27 mouse cellular contexts compared by ENCODE assay signal in the genomic region with DNA sequence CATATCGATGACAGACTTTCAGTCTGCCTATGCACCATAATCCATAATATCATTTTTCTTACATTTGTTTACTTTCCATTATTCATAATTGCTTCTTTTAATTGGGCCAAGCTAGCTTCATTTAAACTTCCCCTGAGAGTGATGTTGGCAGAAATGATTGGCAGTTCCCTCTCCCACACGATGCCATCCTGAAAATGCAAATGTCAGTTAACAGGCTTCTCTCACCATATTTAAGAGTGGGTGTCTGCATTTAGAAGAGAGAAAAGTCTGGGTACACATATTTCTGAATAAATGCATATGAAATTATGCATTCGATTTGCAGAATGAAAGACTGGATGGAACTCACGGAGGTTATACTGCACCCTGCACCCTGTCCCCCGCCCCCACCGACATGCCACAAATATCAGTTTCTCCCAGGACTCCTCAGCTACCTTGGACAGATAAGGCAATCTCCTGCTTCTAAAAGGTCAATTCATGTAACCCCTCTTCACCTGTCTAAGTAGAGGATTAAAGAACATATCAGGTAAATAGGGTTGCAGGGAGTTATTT.
DNase-seq lines count a peak whose midpoint lies in the region; ATAC-seq lines count a peak whose summit lies in the region.
"Had no signal": no experiment of that assay in that cellular context is flagged by ENCODE, and none has a peak within 500 bp of the region (broad histone marks: within the 10 kb centered on the region; RNA-seq: fewer than 3 reads in every experiment).

No protein-coding gene starts in this region.

- ATAC-seq in hindbrain, embryonic 16.5 days: peak; percentile 45; the same call in 1 of the 2 replicates
- no peak for ATAC-seq in hindbrain, embryonic 11.5 days (ENCODE audit: low FRiP score)
- no peak for ATAC-seq in midbrain, embryonic 11.5 days (ENCODE audit: low FRiP score)
- peak; percentile 90 for ATAC-seq in forebrain, embryonic 16.5 days
- peak; percentile 71; the same call in 1 of the 2 replicates for ATAC-seq in midbrain, embryonic 16.5 days

- no peak overlapping the region for H3K4me3 ChIP-seq in hindbrain, embryonic 16.5 days (ENCODE audit: low read length)
- H3K4me3 ChIP-seq in hindbrain, embryonic 11.5 days (ENCODE audit: low read depth, low read length): no peak overlapping the region
- no peak overlapping the region for H3K4me3 ChIP-seq in midbrain, embryonic 11.5 days (ENCODE audit: low read depth, low read length)
- H3K4me3 ChIP-seq in midbrain, embryonic 10.5 days: no peak overlapping the region
- H3K4me3 ChIP-seq in forebrain, embryonic 16.5 days (replicated peaks; ENCODE audit: low read length): no peak overlapping the region
- no peak overlapping the region for H3K4me3 ChIP-seq in midbrain, embryonic 16.5 days (ENCODE audit: low read depth, low read length)
- H3K4me3 ChIP-seq: hindbrain, embryonic 13.5 days; kidney, embryonic 15.5 days; limb, embryonic 12.5 days; lung, embryonic 15.5 days; midbrain, embryonic 12.5 days; myocyte; neural tube, embryonic 12.5 days had no signal

- H3K9me3 ChIP-seq in hindbrain, embryonic 16.5 days (ENCODE audit: control insufficient read depth, low read length): no peaks in the 10 kb centered on the region
- no peaks in the 10 kb centered on the region for H3K9me3 ChIP-seq in hindbrain, embryonic 11.5 days (ENCODE audit: control insufficient read depth, low read length)
- no peaks in the 10 kb centered on the region for H3K9me3 ChIP-seq in midbrain, embryonic 11.5 days (ENCODE audit: control insufficient read depth, low read length)
- H3K9me3 ChIP-seq in midbrain, embryonic 10.5 days (replicated peaks): no peaks in the 10 kb centered on the region
- no peaks in the 10 kb centered on the region for H3K9me3 ChIP-seq in forebrain, embryonic 16.5 days (ENCODE audit: control insufficient read depth, low read length)
- H3K9me3 ChIP-seq in midbrain, embryonic 16.5 days (replicated peaks; ENCODE audit: control insufficient read depth, low read length, poor library complexity, severe bottlenecking): no peaks in the 10 kb centered on the region
- H3K9me3 ChIP-seq: hindbrain, embryonic 13.5 days; kidney, embryonic 15.5 days; limb, embryonic 12.5 days; lung, embryonic 15.5 days; midbrain, embryonic 12.5 days; neural tube, embryonic 12.5 days had no signal

- no peak overlapping the region for H3K27ac ChIP-seq in hindbrain, embryonic 16.5 days (ENCODE audit: low read depth, low read length)
- no peak overlapping the region for H3K27ac ChIP-seq in hindbrain, embryonic 11.5 days (ENCODE audit: low read depth, low read length)
- H3K27ac ChIP-seq in midbrain, embryonic 11.5 days (ENCODE audit: low read depth, low read length): no peak overlapping the region
- no peak overlapping the region for H3K27ac ChIP-seq in midbrain, embryonic 10.5 days (replicated peaks)
- H3K27ac ChIP-seq in forebrain, embryonic 16.5 days (ENCODE audit: low read length): 0 out of 2 replicates have a peak overlapping the region, but pooled peaks have one; percentile 27
- H3K27ac ChIP-seq in midbrain, embryonic 16.5 days (ENCODE audit: low read length): no peak overlapping the region
- H3K27ac ChIP-seq: hindbrain, embryonic 13.5 days; kidney, embryonic 15.5 days; limb, embryonic 12.5 days; lung, embryonic 15.5 days; midbrain, embryonic 12.5 days; neural tube, embryonic 12.5 days had no signal

- H3K9ac ChIP-seq in hindbrain, embryonic 16.5 days (ENCODE audit: low read depth, low read length): no peak overlapping the region
- no peak overlapping the region for H3K9ac ChIP-seq in hindbrain, embryonic 11.5 days (ENCODE audit: low read depth, low read length)
- no peak overlapping the region for H3K9ac ChIP-seq in midbrain, embryonic 11.5 days (ENCODE audit: low read length)
- H3K9ac ChIP-seq in forebrain, embryonic 16.5 days (replicated peaks; ENCODE audit: low read depth, low read length): no peak overlapping the region
- no peak overlapping the region for H3K9ac ChIP-seq in midbrain, embryonic 16.5 days (ENCODE audit: low read depth, low read length)
- H3K9ac ChIP-seq: hindbrain, embryonic 13.5 days; kidney, embryonic 15.5 days; limb, embryonic 12.5 days; lung, embryonic 15.5 days; midbrain, embryonic 12.5 days; neural tube, embryonic 12.5 days had no signal

- H3K36me3 ChIP-seq in hindbrain, embryonic 16.5 days (ENCODE audit: control insufficient read depth, insufficient read depth, low read length): no peaks in the 10 kb centered on the region
- H3K36me3 ChIP-seq in hindbrain, embryonic 11.5 days (ENCODE audit: control insufficient read depth, insufficient read depth, low read length): no peaks in the 10 kb centered on the region
- H3K36me3 ChIP-seq in midbrain, embryonic 11.5 days (ENCODE audit: control insufficient read depth, insufficient read depth, low read length): no peaks in the 10 kb centered on the region
- H3K36me3 ChIP-seq in midbrain, embryonic 10.5 days: no peaks in the 10 kb centered on the region
- H3K36me3 ChIP-seq in forebrain, embryonic 16.5 days (ENCODE audit: control insufficient read depth, insufficient read depth): no peaks in the 10 kb centered on the region
- no peaks in the 10 kb centered on the region for H3K36me3 ChIP-seq in midbrain, embryonic 16.5 days (ENCODE audit: control insufficient read depth, insufficient read depth, low read length)
- H3K36me3 ChIP-seq: hindbrain, embryonic 13.5 days; kidney, embryonic 15.5 days; limb, embryonic 12.5 days; lung, embryonic 15.5 days; midbrain, embryonic 12.5 days; neural tube, embryonic 12.5 days had no signal

- H3K4me2 ChIP-seq in hindbrain, embryonic 16.5 days (ENCODE audit: low read length): no peak overlapping the region
- no peak overlapping the region for H3K4me2 ChIP-seq in hindbrain, embryonic 11.5 days (replicated peaks; ENCODE audit: low read depth, low read length)
- no peak overlapping the region for H3K4me2 ChIP-seq in midbrain, embryonic 11.5 days
- peak overlapping the region; percentile 1; the same call in 1 of the 2 replicates for H3K4me2 ChIP-seq in forebrain, embryonic 16.5 days (ENCODE audit: low read length)
- H3K4me2 ChIP-seq in midbrain, embryonic 16.5 days (ENCODE audit: low read length): no peak overlapping the region
- H3K4me2 ChIP-seq: heart, embryonic 11.5 days; hindbrain, embryonic 13.5 days; kidney, embryonic 15.5 days; limb, embryonic 12.5 days; lung, embryonic 15.5 days; midbrain, embryonic 12.5 days; neural tube, embryonic 12.5 days had no signal

- 77% methylated on average over 6 of the region's 6 CpGs for WGBS in hindbrain, embryonic 16.5 days
- WGBS in hindbrain, embryonic 11.5 days: 90% methylated on average over 6 of the region's 6 CpGs
- WGBS in midbrain, embryonic 11.5 days: 91% methylated on average over 6 of the region's 6 CpGs
- WGBS in midbrain, embryonic 10.5 days: 94% methylated on average over 6 of the region's 6 CpGs
- WGBS in forebrain, embryonic 16.5 days: 64% methylated on average over 6 of the region's 6 CpGs
- WGBS in midbrain, embryonic 16.5 days: 68% methylated on average over 6 of the region's 6 CpGs

- H3K27me3 ChIP-seq in hindbrain, embryonic 16.5 days (replicated peaks; ENCODE audit: control insufficient read depth, insufficient read depth, low read length): no peaks in the 10 kb centered on the region
- no peaks in the 10 kb centered on the region for H3K27me3 ChIP-seq in hindbrain, embryonic 11.5 days (ENCODE audit: control insufficient read depth, insufficient read depth, low read length)
- no peaks in the 10 kb centered on the region for H3K27me3 ChIP-seq in midbrain, embryonic 11.5 days (ENCODE audit: control insufficient read depth, insufficient read depth, low read length)
- H3K27me3 ChIP-seq in midbrain, embryonic 10.5 days (ENCODE audit: low read depth, poor library complexity, severe bottlenecking): no peaks in the 10 kb centered on the region
- H3K27me3 ChIP-seq in forebrain, embryonic 16.5 days (replicated peaks; ENCODE audit: control insufficient read depth, insufficient read depth, low read length): no peaks in the 10 kb centered on the region
- no peaks in the 10 kb centered on the region for H3K27me3 ChIP-seq in midbrain, embryonic 16.5 days (ENCODE audit: control insufficient read depth, insufficient read depth, low read depth, low read length)
- H3K27me3 ChIP-seq: hindbrain, embryonic 13.5 days; kidney, embryonic 15.5 days; limb, embryonic 12.5 days; lung, embryonic 15.5 days; midbrain, embryonic 12.5 days; neural tube, embryonic 12.5 days had no signal

- DNase-seq in hindbrain, embryonic 11.5 days (ENCODE audit: low spot score): no peak
- peak; percentile 26 for DNase-seq in midbrain, embryonic 11.5 days (ENCODE audit: low spot score, missing footprints)
- no peak for DNase-seq in midbrain, embryonic 10.5 days (ENCODE audit: low spot score)
- DNase-seq in heart, adult 18-20 months: no peak
- no peak for DNase-seq in right cerebral cortex, postnatal 36 days (ENCODE audit: low spot score in 2 of 2)
- DNase-seq: adrenal gland, postnatal 25 days; B cell, adult 2 months; cerebellum, adult 8-10 months; cerebellum, postnatal 36 days; gastrocnemius, postnatal 10 days; heart, postnatal 36 days; kidney, adult 18-20 months; kidney, postnatal 25 days; right cerebral cortex, adult 18-20 months; right cerebral cortex, postnatal 4 days; thymus, postnatal 14 days had no signal

- H3K4me1 ChIP-seq in hindbrain, embryonic 16.5 days (ENCODE audit: control insufficient read depth, insufficient read depth, low read depth, low read length): no peaks in the 10 kb centered on the region
- no peaks in the 10 kb centered on the region for H3K4me1 ChIP-seq in hindbrain, embryonic 11.5 days (replicated peaks; ENCODE audit: control insufficient read depth, insufficient read depth, low read length)
- H3K4me1 ChIP-seq in midbrain, embryonic 11.5 days (ENCODE audit: control insufficient read depth, insufficient read depth, low read length): no peaks in the 10 kb centered on the region
- H3K4me1 ChIP-seq in midbrain, embryonic 10.5 days: no peaks in the 10 kb centered on the region
- H3K4me1 ChIP-seq in forebrain, embryonic 16.5 days (replicated peaks; ENCODE audit: control insufficient read depth, insufficient read depth, low read length): 0 out of 2 replicates have a peak, but pooled peaks cover 3% of the 10 kb centered on the region
- H3K4me1 ChIP-seq in midbrain, embryonic 16.5 days (ENCODE audit: control insufficient read depth, insufficient read depth, low read length): no peaks in the 10 kb centered on the region
- H3K4me1 ChIP-seq: hindbrain, embryonic 13.5 days; kidney, embryonic 15.5 days; limb, embryonic 12.5 days; lung, embryonic 15.5 days; midbrain, embryonic 12.5 days; neural tube, embryonic 12.5 days had no signal

Comparison
In these comparisons a context has a peak if more than half of its experiments do, and no peak if none do; other contexts are left out.
1. ATAC-seq: peak in hindbrain, embryonic 16.5 days (single experiment), forebrain, embryonic 16.5 days (single experiment) and midbrain, embryonic 16.5 days (single experiment); none in hindbrain, embryonic 11.5 days (single experiment) and midbrain, embryonic 11.5 days (single experiment).